Mouse (Mus musculus): ENCODE results near the gene Pip4k2a.

- TF ChIP-seq CTCF (IDR thresholded peaks at IDR 0.05; ENCODE audit: insufficient read depth, low read depth, low read length) = no peak
- TF ChIP-seq POLR2A (IDR thresholded peaks at IDR 0.05; ENCODE audit: insufficient read depth, low read depth, low read length) = no peak
Measured at GRCm38 (mm10) chr2:18966566-18966965, 31.4 kb downstream of the Pip4k2a start.
